Mouse (Mus musculus) neural tube, embryonic 11.5 days (tissue): ENCODE measurements around the gene 2510039O18Rik. TPM values are rescaled to one million over a fixed set of nuclear protein-coding genes. Genes with fewer than 3 reads are reported as not detected.

Experiments used
- ATAC-seq: fragments of 200-750 bp; cut with Nextera tagmentation; 2 replicates; pipeline ENCODE4 v1.8.0; 2017; ENCODE audit warnings: moderate number of reproducible peaks, mild to moderate bottlenecking, moderate TSS enrichment, moderate library complexity; ENCODE audit not compliant: insufficient read depth, low FRiP score, low TSS enrichment
- DNase-seq: peaks from one replicate; pipeline ENCODE4 v3.0.0-alpha.2; 2015; ENCODE audit warnings: low spot score
- H3K27ac ChIP-seq: fragments of 300-500 bp; sonication (generic); 2 replicates; pipeline ENCODE4 v1.5.1; 2014; ENCODE audit warnings: low read depth, mild to moderate bottlenecking, low read length
- H3K27me3 ChIP-seq: fragments of 300-500 bp; sonication (generic); 2 replicates; pipeline ENCODE4 v1.6.1; 2014; ENCODE audit warnings: mild to moderate bottlenecking, low read length, mixed read lengths; ENCODE audit not compliant: control insufficient read depth, insufficient read depth
- H3K36me3 ChIP-seq: fragments of 300-500 bp; sonication (generic); 2 replicates; pipeline ENCODE4 v1.6.1; 2014; ENCODE audit warnings: mild to moderate bottlenecking, low read length, moderate library complexity, mixed read lengths; ENCODE audit not compliant: control insufficient read depth, insufficient read depth
- H3K4me1 ChIP-seq: fragments of 300-500 bp; sonication (generic); 2 replicates; pipeline ENCODE4 v1.6.1; 2014; ENCODE audit warnings: low read length, mixed read lengths; ENCODE audit not compliant: control insufficient read depth, insufficient read depth
- H3K4me2 ChIP-seq: fragments of 300-500 bp; sonication (generic); 2 replicates; pipeline ENCODE4 v1.6.1; 2014; ENCODE audit warnings: low read depth, mild to moderate bottlenecking, moderate library complexity
- H3K4me3 ChIP-seq: fragments of 300-500 bp; sonication (generic); 2 replicates; pipeline ENCODE4 v1.5.1; 2014; ENCODE audit warnings: low read depth, low read length
- H3K9ac ChIP-seq: fragments of 300-500 bp; sonication (generic); 2 replicates; pipeline ENCODE4 v1.6.1; 2014; ENCODE audit warnings: mild to moderate bottlenecking, low read length
- H3K9me3 ChIP-seq: fragments of 300-500 bp; sonication (generic); 2 replicates; pipeline ENCODE4 v1.6.1; 2016; ENCODE audit warnings: low read length; ENCODE audit not compliant: control insufficient read depth
- WGBS: fragments of 180-500 bp; shearing (Covaris S2); extraction: QIAGEN DNeasy Blood & Tissue Kit; methylation state at CpG from one replicate; pipeline ENCODE4 v1.1.7; 2014; 5-methylcytosine and 5-hydroxymethylcytosine counted together
- polyA plus RNA-seq: library from polyadenylated mRNA; unstranded; fragments of >200 nt; fragmentation: Nextera tagmentation; extraction: Ambion mirVana; gene quantifications from 2 replicates; pipeline ENCODE4 v1.2.1, GENCODE M21; 2014

The 2510039O18Rik gene
- polyA plus RNA-seq, 1 experiment from 2014 or later = 20.6 TPM

DNA sequence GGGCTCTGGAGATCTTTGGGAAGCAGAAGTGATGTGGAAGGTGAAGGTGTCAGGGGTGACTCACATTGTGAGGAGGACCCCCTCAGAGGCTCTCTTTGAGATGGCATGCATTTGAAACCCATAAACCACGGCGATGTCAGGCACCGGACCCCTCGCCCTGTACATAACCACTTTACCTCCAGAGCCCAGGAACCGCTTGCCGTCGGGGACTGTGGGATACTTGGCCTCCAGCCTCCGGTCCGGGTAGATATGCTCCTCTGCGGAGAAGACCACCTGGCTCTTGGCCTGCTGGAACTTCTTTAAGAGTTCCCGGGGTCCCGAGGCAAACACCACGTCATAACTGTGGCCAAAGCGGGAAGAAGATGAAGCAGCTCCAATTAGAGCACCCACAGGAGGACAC, 9.7 kb upstream of the 2510039O18Rik start:
- Histone ChIP-seq H3K4me3 (no peak overlapping the region), H3K27me3 (no peaks in the 10 kb centered on the region), H3K4me1 (no peaks in the 10 kb centered on the region), H3K9me3 (no peaks in the 10 kb centered on the region), H3K9ac (no peak overlapping the region), H3K4me2 (no peak overlapping the region), H3K27ac (no peak overlapping the region), H3K36me3 (no peaks in the 10 kb centered on the region)
- 94% methylated on average over 14 of the region's 14 CpGs for WGBS
- no peak for DNase-seq
- ATAC-seq = no peak

DNA sequence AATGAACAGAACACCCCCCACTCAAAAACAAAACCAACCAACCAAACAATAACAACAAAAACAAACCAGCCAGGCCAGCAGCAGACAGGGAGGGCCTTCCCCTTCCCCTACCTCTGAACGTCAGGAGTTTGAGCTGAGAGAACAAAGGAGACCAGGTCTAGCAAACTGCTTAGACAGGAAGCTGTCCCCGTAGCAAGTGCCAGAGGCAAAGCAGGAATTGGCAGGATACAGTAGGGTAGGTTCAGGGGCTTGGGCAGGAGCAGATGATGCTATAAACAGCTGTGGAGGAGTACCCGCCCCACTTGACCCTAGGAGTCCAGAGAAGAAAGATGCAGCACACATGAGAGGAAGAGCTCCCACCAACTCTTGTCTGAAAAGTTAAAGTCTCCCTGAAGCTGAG, 6.6 kb upstream of the 2510039O18Rik start:
- 48% methylated on average over 3 of the region's 3 CpGs for WGBS
- no peak for ATAC-seq
- H3K27ac ChIP-seq = no peak overlapping the region
- H3K4me2 ChIP-seq = no peak overlapping the region
- no peaks in the 10 kb centered on the region for H3K27me3 ChIP-seq
- no peaks in the 10 kb centered on the region for H3K9me3 ChIP-seq
- DNase-seq = no peak
- no peak overlapping the region for H3K4me3 ChIP-seq
- no peaks in the 10 kb centered on the region; the same call in 1 of the 2 replicates for H3K4me1 ChIP-seq
- H3K36me3 ChIP-seq = no peaks in the 10 kb centered on the region
- no peak overlapping the region for H3K9ac ChIP-seq

DNA sequence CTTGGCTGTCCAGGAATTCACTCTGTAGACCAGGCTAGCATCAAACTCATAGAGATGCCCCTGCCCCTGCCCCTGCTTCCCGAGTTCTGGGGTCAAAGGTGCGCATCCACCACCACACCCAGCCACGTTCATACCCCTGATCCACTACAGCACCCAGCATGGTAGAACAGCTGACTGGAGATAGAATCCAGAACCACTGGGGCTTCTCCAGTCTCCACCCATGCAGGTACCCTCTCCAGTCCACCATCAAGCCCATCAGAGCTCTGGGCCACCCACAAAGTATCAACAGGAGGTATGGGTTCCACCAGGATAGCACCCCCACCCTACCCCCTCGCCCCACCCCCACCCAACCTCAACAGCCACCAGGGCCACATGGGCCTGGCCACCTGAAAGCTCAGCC, 6.1 kb upstream of the 2510039O18Rik start:
- WGBS = 79% methylated on average over 4 of the region's 4 CpGs

DNA sequence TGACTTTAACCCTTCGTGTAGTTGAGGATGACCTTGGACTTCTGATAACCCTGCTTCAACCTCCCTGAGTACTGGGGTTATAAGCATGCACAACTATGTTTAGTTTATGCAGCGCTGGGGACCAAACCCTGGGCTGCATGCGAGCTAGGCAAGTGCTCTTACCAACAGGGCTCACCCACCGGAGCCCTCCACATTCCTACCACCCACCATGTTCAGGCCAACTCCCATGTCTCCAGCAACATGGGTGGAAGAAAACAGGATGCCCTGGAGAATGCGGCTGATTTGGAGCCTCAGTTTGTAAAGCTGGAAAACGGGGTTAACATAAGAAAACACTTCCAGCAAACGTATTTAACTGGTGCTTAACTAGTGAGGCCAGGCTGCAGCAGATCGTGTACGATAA, 4.8 kb upstream of the 2510039O18Rik start:
- H3K27ac ChIP-seq = no peak overlapping the region

More for the DNA sequence above, 6.1 kb upstream of the 2510039O18Rik start:
- no peaks in the 10 kb centered on the region for H3K36me3 ChIP-seq
- no peaks in the 10 kb centered on the region; the same call in 1 of the 2 replicates for H3K4me1 ChIP-seq
- H3K9me3 ChIP-seq = no peaks in the 10 kb centered on the region
- no peak for ATAC-seq
- H3K9ac ChIP-seq = no peak overlapping the region
- DNase-seq = no peak
- no peaks in the 10 kb centered on the region for H3K27me3 ChIP-seq
- no peak overlapping the region for H3K4me3 ChIP-seq
- no peak overlapping the region for H3K27ac ChIP-seq
- H3K4me2 ChIP-seq = no peak overlapping the region

DNA sequence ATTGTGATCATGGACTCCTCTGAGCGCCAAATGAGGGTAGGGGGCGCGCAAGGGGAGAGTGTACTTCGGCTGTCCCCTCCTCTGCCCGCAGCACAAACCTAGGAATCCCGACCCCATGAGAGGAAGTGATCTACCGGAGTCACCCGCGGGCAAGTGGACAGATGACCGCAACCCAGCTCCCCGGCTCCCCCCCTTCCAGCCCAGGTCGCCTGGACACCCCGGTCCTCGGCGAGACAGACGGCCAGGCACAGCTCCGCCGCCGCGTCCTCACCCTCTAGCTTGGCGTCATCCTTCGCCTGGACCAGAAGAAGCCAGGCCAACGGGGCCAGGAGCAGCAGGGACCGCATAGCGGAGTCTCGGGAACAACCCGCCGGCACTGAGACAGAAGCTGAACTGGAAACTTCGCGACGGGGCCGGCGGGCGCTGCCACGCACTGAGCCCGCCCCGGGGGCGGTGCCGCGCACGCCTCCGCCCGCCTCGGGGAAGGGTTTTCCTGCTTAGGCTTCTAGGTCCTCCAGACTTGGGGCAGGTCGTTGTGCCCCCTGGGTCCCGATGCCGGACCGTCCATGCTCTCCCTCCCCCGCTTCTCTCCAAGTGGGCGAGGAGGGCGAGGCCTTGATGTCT, 4.3 kb upstream of the 2510039O18Rik start, which contains the start of gene Plod1:
Gene Plod1 (minus strand): TSS at position 437 of the 624 bp plus-strand sequence.
- under 1% methylated on average over 45 of the region's 51 CpGs for WGBS
- ATAC-seq = peak; percentile 48
- peak; percentile 80 for DNase-seq
- peak within 1 kb of the TSS; percentile 89 for H3K4me2 ChIP-seq
- peak within 1 kb of the TSS; percentile 62 for H3K4me3 ChIP-seq
- H3K9me3 ChIP-seq = no peaks in the 10 kb centered on the region
- H3K9ac ChIP-seq = peak within 1 kb of the TSS; percentile 78
- H3K27ac ChIP-seq = 0 out of 2 replicates have a peak within 1 kb of the TSS, but pooled peaks have one; percentile 34
- no peaks in the 10 kb centered on the region for H3K36me3 ChIP-seq
- H3K4me1 ChIP-seq = peaks cover 1% of the 10 kb centered on the region
- no peaks in the 10 kb centered on the region for H3K27me3 ChIP-seq

More for the DNA sequence above, 4.8 kb upstream of the 2510039O18Rik start:
- ATAC-seq (no peak), DNase-seq (no peak)
- Histone ChIP-seq H3K4me2 (peak overlapping the region; percentile 89), H3K9ac (peak overlapping the region; percentile 78), H3K4me1 (no peaks in the 10 kb centered on the region; the same call in 1 of the 2 replicates), H3K9me3 (no peaks in the 10 kb centered on the region), H3K27me3 (no peaks in the 10 kb centered on the region), H3K4me3 (peak overlapping the region; percentile 62), H3K36me3 (no peaks in the 10 kb centered on the region)
- WGBS = 27% methylated on average over 9 of the region's 9 CpGs

DNA sequence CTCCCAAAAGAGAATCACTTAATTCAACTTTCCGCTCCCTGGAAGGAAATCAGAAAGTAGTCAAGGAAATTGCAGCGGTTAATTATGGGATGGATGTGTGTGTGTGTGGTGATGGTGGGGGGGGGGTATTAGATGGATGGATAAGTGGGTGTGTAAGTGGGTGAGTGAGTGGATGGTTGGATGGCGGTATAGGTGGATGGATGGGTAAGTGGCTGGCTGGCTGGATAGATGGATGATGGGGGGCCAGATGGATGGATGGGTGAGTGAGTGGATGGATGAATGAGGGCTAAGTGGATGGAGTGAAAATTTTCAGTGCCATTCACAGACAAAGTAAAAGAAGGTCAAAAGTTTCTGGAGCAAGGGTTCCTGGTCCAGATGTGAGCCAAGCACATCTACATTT, 3.7 kb upstream of the 2510039O18Rik start:
- Histone ChIP-seq H3K4me2 (peak overlapping the region; percentile 89), H3K27ac (no peak overlapping the region), H3K9me3 (no peaks in the 10 kb centered on the region), H3K9ac (peak overlapping the region; percentile 78), H3K36me3 (no peaks in the 10 kb centered on the region), H3K4me1 (peaks cover 7% of the 10 kb centered on the region), H3K4me3 (peak overlapping the region; percentile 62), H3K27me3 (no peaks in the 10 kb centered on the region)
- no peak for DNase-seq
- no peak for ATAC-seq
- WGBS = 41% methylated on average over 3 of the region's 3 CpGs

DNA sequence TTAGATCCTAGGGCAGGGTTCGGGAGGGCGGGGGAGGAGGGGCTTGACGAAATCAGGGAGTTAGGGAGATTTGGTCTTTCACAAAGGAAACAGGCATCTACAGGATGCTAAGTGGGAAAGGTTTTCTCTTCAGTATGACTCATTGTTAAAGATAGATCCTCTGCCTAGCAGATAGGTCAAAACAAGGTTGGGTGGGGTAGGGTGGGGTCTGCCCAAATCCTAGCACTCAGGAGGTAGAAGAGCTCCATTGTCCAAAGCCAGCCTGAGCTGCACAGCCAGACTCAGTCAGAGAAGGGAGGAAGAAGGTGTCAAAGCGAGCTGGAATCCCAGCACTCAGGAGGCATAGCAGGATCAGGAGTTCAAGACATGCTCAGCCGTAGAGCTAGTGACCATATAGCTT, 3.2 kb upstream of the 2510039O18Rik start:
- Histone ChIP-seq H3K9ac (no peak overlapping the region), H3K4me2 (no peak overlapping the region), H3K4me1 (peaks cover 11% of the 10 kb centered on the region), H3K36me3 (no peaks in the 10 kb centered on the region), H3K4me3 (no peak overlapping the region), H3K27ac (no peak overlapping the region), H3K27me3 (no peaks in the 10 kb centered on the region), H3K9me3 (no peaks in the 10 kb centered on the region)
- no peak for DNase-seq
- no peak for ATAC-seq
- WGBS = 64% methylated on average over 5 of the region's 5 CpGs

DNA sequence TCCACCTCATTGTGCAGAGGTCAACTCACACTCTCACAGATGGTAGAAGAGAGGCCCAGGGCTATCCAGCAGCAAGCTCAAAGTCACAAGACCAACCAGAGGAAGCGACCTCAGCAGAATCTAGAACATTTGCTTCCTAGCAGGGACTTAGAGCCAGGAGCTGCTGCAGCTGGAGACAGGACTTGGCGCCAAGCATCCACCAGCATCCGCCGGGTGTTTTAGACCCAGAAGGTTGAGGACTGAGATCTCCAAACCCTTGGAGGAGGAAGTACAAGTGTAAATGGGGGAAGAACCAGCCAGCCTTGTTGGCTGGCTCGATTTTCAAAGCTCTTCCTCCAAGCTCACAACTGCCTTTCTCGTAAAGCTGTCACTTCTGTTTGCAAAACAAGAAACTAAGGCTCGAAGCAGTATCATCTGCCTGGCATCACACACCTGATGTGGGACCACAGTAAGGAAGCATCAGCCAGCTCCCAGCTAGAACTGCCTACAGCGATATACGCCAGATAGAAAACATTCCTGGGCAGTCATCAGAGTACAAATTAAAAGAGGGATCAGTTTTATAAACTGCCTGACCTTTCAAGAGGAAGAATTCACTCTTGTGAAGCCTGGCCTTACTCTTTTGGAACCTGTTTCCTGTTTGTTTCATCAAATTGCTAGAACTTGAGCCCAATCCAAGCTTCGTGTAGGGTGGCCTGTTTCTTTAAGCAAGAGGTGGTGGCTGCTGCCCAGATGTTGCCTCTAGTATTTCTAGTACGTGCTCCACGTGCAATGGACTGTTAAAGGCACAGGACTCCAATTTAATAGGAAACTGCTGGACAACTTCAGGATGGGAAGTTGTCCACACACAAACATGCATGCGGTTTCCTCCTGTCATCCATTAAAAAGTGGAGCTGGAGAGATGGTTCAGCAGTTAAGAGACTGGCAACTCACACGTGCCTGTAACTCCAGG, 2.3 kb upstream of the 2510039O18Rik start:
- H3K27ac ChIP-seq = no peak overlapping the region
- no peaks in the 10 kb centered on the region for H3K27me3 ChIP-seq
- peaks cover 11% of the 10 kb centered on the region for H3K4me1 ChIP-seq
- H3K4me2 ChIP-seq = no peak overlapping the region
- ATAC-seq = no peak
- WGBS = 67% methylated on average over 14 of the region's 14 CpGs
- no peaks in the 10 kb centered on the region for H3K36me3 ChIP-seq
- DNase-seq = no peak
- H3K9me3 ChIP-seq = no peaks in the 10 kb centered on the region
- H3K4me3 ChIP-seq = no peak overlapping the region
- H3K9ac ChIP-seq = no peak overlapping the region
